Mouse (Mus musculus): ENCODE data around the gene Noa1.

GRCm38 (mm10) chr5:77275950-77276349, 33.9 kb downstream of the Noa1 start:
- TF ChIP-seq CTCF (IDR thresholded peaks at IDR 0.05; ENCODE audit: borderline replicate concordance, insufficient read depth, low read length), result no peak
- no peak for TF ChIP-seq POLR2A (IDR thresholded peaks at IDR 0.05; ENCODE audit: low read depth, low read length)

Data from embryonic fibroblast, embryonic 13.5 days (primary cell).